Mouse (Mus musculus) intestine, postnatal 0 days (tissue): ENCODE data around the gene Slc25a13. TPM values are rescaled to one million over a fixed set of nuclear protein-coding genes. Genes with fewer than 3 reads are reported as not detected.

ENCODE experiments used
- ATAC-seq: fragments of 200-750 bp; cut with Nextera tagmentation; 2 replicates; pipeline ENCODE4 v1.8.0; 2017; ENCODE audit warnings: mild to moderate bottlenecking, moderate TSS enrichment, moderate library complexity
- H3K27ac ChIP-seq: fragments of 300-500 bp; sonication (generic); 2 replicates; pipeline ENCODE4 v1.5.1; 2014; ENCODE audit warnings: mild to moderate bottlenecking, low read depth, low read length, moderate library complexity
- H3K27me3 ChIP-seq: fragments of 300-500 bp; sonication (generic); replicated peaks from 2 replicates; pipeline ENCODE4 v1.6.1; 2014; ENCODE audit warnings: low read length, mixed read lengths; ENCODE audit not compliant: control insufficient read depth, insufficient read depth
- H3K36me3 ChIP-seq: fragments of 300-500 bp; sonication (generic); 2 replicates; pipeline ENCODE4 v1.6.1; 2014; ENCODE audit warnings: mild to moderate bottlenecking, moderate library complexity; ENCODE audit not compliant: control insufficient read depth, insufficient read depth
- H3K4me1 ChIP-seq: fragments of 300-500 bp; sonication (generic); replicated peaks from 2 replicates; pipeline ENCODE4 v1.6.1; 2014; ENCODE audit warnings: antibody characterized with exemption, low read length, mixed read lengths; ENCODE audit not compliant: control insufficient read depth, insufficient read depth
- H3K4me2 ChIP-seq: fragments of 300-500 bp; sonication (generic); replicated peaks from 2 replicates; pipeline ENCODE4 v1.6.1; 2014; ENCODE audit warnings: low read depth, mild to moderate bottlenecking, moderate library complexity
- H3K4me3 ChIP-seq: fragments of 300-500 bp; sonication (generic); 2 replicates; pipeline ENCODE4 v1.5.1; 2014; ENCODE audit warnings: low read depth, low read length
- H3K9ac ChIP-seq: fragments of 300-500 bp; sonication (generic); 2 replicates; pipeline ENCODE4 v1.6.1; 2014; ENCODE audit warnings: mild to moderate bottlenecking, low read depth, low read length
- H3K9me3 ChIP-seq: fragments of 300-500 bp; sonication (generic); 2 replicates; pipeline ENCODE4 v1.6.1; 2016; ENCODE audit warnings: mixed run types; ENCODE audit not compliant: control insufficient read depth
- CTCF ChIP-seq: sonication (generic); IDR thresholded peaks from 2 replicates; pipeline ENCODE4 v1.5.1; 2016; ENCODE audit warnings: low read depth, mild to moderate bottlenecking, control low read depth, antibody characterized with exemption, moderate library complexity
- WGBS: fragments of 180-500 bp; shearing (Covaris S2); extraction: QIAGEN DNeasy Blood & Tissue Kit; methylation state at CpG from one replicate; pipeline ENCODE4 v1.1.7; 2014; 5-methylcytosine and 5-hydroxymethylcytosine counted together
- polyA plus RNA-seq: library from polyadenylated mRNA; unstranded; fragments of >200 nt; fragmentation: Nextera tagmentation; extraction: Ambion mirVana; gene quantifications from 2 replicates; pipeline ENCODE4 v1.2.1, GENCODE M21; 2015

The Slc25a13 gene
- polyA plus RNA-seq, 1 experiment from 2014 or later, result 32.3 TPM

GRCm38 (mm10) chr6:6242114-6242513 lies 25.1 kb upstream of the Slc25a13 start:
- TF ChIP-seq CTCF, result no peak
- ATAC-seq, result no peak
- H3K9ac ChIP-seq, result no peak overlapping the region
- no peak overlapping the region for H3K27ac ChIP-seq
- no peaks in the 10 kb centered on the region for H3K27me3 ChIP-seq
- H3K4me3 ChIP-seq, result no peak overlapping the region
- 71% methylated on average over 7 of the region's 7 CpGs for WGBS
- no peaks in the 10 kb centered on the region for H3K4me1 ChIP-seq
- no peaks in the 10 kb centered on the region for H3K36me3 ChIP-seq
- no peak overlapping the region for H3K4me2 ChIP-seq
- H3K9me3 ChIP-seq, result no peaks in the 10 kb centered on the region

GRCm38 (mm10) chr6:6236788-6237298 lies 19.9 kb upstream of the Slc25a13 start:
- Histone ChIP-seq H3K4me1 (no peaks in the 10 kb centered on the region), H3K27me3 (no peaks in the 10 kb centered on the region), H3K4me2 (no peak overlapping the region), H3K36me3 (no peaks in the 10 kb centered on the region), H3K27ac (no peak overlapping the region), H3K9ac (no peak overlapping the region), H3K9me3 (no peaks in the 10 kb centered on the region), H3K4me3 (no peak overlapping the region)
- no peak for TF ChIP-seq CTCF
- 72% methylated on average over 2 of the region's 2 CpGs for WGBS
- no peak for ATAC-seq

DNA sequence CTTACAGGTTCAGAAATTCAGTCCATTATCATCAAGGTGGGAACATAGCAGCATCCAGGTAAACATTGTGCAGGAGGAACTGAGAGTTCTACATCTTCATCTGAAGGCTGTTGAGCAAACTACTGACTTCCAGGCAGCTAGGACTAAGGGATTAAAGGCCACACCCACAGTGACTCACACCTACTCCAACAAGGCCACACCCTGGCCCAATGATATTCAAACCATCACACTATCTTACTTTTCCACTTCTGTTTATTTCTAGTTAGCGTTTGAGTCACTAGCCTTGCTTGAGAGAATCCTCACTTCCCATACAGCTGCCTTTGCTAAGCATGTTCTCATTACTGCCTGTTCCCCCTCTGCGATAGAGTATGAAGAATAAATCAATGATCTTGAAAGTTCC lies 13.3 kb upstream of the Slc25a13 start:
- TF ChIP-seq CTCF, result no peak
- ATAC-seq, result no peak
- Histone ChIP-seq H3K4me1 (no peaks in the 10 kb centered on the region), H3K4me3 (no peak overlapping the region), H3K9ac (no peak overlapping the region), H3K4me2 (no peak overlapping the region), H3K9me3 (no peaks in the 10 kb centered on the region), H3K36me3 (no peaks in the 10 kb centered on the region), H3K27me3 (no peaks in the 10 kb centered on the region), H3K27ac (no peak overlapping the region)
- 81% methylated on average over 2 of the region's 2 CpGs for WGBS

DNA sequence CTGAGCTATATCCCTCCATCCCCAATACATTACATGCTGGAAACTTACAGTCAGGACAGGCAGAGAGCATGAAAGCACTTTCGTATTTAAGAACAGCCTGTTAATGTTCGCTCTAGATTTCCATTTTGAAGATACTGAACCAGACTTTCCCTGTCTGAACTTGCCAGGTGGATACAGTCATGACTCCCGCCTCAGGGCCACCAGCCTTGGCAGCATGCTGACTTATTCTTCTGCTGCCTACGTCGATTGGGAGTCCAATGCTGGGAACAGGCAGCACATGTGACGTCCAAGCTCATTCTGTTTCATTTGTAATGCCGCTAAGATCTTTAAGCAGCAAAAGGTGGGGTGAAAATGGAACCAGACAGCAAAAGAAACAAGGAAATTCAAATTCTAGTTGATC lies 5.7 kb upstream of the Slc25a13 start:
- Histone ChIP-seq H3K9me3 (no peaks in the 10 kb centered on the region), H3K4me3 (no peak overlapping the region), H3K4me2 (no peak overlapping the region), H3K9ac (no peak overlapping the region), H3K4me1 (no peaks in the 10 kb centered on the region), H3K27ac (no peak overlapping the region), H3K36me3 (no peaks in the 10 kb centered on the region), H3K27me3 (no peaks in the 10 kb centered on the region)
- WGBS, result 69% methylated on average over 7 of the region's 7 CpGs
- no peak for TF ChIP-seq CTCF
- ATAC-seq, result no peak

GRCm38 (mm10) chr6:6220574-6220973 lies 3.6 kb upstream of the Slc25a13 start:
- no peaks in the 10 kb centered on the region for H3K27me3 ChIP-seq
- 83% methylated on average over 3 of the region's 3 CpGs for WGBS

DNA sequence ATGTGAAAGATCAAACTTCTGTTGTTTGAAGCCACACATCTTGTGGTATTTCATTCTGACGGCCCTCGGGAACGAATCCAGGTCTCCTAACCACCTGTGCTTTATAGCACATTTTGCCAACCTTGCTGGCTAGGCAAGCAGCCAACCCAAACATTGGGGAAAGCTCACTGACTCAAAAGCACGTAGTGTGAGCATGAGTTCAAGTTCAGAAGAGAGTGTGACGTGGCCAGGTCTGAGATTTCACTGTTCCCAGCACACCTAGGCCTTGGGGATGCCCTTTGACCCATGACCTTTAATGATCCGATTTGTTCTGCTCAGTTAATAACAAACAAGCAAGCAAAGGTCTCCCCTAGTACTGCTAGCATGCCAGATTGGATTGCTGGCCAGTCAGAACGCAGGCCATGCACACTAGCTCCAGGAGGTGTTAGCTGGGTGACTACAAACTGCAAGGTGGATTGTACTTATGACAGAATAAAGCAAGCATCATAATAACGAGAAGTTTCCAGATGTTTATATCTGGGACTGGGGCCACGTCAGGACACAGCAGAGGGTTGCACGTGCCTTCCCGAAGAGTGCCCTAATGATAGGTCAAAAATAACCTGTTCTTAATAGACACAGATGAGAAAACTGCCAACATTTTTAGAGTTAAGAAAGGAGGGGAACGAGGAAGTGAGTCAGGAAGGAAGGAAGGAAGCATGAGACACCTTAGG lies 2.8 kb upstream of the Slc25a13 start:
- no peak overlapping the region for H3K27ac ChIP-seq
- no peak overlapping the region for H3K9ac ChIP-seq
- H3K36me3 ChIP-seq, result no peaks in the 10 kb centered on the region
- no peaks in the 10 kb centered on the region for H3K27me3 ChIP-seq
- no peaks in the 10 kb centered on the region; the same call in 1 of the 2 replicates for H3K4me1 ChIP-seq
- H3K9me3 ChIP-seq, result no peaks in the 10 kb centered on the region
- no peak for ATAC-seq
- TF ChIP-seq CTCF, result no peak
- no peak overlapping the region for H3K4me3 ChIP-seq
- H3K4me2 ChIP-seq, result no peak overlapping the region
- 68% methylated on average over 12 of the region's 12 CpGs for WGBS

More at GRCm38 (mm10) chr6:6220574-6220973, 3.6 kb upstream of the Slc25a13 start:
- Histone ChIP-seq H3K4me1 (no peaks in the 10 kb centered on the region; the same call in 1 of the 2 replicates), H3K27ac (no peak overlapping the region), H3K4me3 (no peak overlapping the region), H3K9me3 (no peaks in the 10 kb centered on the region), H3K9ac (no peak overlapping the region), H3K36me3 (no peaks in the 10 kb centered on the region), H3K4me2 (no peak overlapping the region)
- TF ChIP-seq CTCF, result no peak
- no peak for ATAC-seq
